Mouse (Mus musculus): ENCODE data around the gene Celsr2. TPM values are rescaled to one million over a fixed set of nuclear protein-coding genes. Genes with fewer than 3 reads are reported as not detected.

Celsr2 gene
- total and polyA plus RNA-seq, 2 experiments, result 0.18 to 0.60 TPM

DNA sequence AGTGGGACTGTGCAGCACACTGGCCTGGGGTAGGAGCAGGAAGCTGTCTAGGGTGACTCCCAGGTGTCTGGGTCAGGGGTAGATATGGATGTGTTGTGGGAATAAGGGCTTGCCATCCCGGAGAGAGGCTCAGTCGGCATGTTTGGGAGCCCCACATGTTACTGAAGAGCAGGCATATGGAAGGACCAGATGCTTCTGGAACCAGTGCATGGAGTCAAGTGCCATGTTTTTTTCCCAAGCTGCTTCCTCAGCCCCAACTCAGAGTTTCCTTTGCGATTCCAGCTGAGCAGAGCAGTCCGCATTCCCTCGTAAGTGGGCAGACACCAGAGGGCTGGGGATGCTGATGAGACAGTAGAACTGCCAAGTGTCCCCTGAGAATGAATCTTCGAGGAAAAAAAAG, 7.7 kb upstream of the Celsr2 start:
- Histone ChIP-seq H3K9ac (ENCODE audit: low read depth, low read length) (no peak overlapping the region), H3K79me2 (ENCODE audit: control insufficient read depth, insufficient read depth, low read length) (no peaks in the 10 kb centered on the region), H3K27me3 (ENCODE audit: control insufficient read depth, insufficient read depth, low read length) (no peaks in the 10 kb centered on the region), H3K4me3 (ENCODE audit: insufficient read depth, low read depth, low read length) (no peak overlapping the region), H3K27ac (replicated peaks; ENCODE audit: insufficient read depth, low read depth, low read length) (no peak overlapping the region), H3K4me1 (ENCODE audit: control insufficient read depth, insufficient read depth, low read length) (no peaks in the 10 kb centered on the region), H3K36me3 (ENCODE audit: control insufficient read depth, insufficient read depth, low read length) (peaks cover 18% of the 10 kb centered on the region)
- 55% methylated on average over 6 of the region's 6 CpGs for WGBS
- no peak for DNase-seq (ENCODE audit: extremely low read depth, low read depth, low spot score)
- TF ChIP-seq CTCF (IDR thresholded peaks at IDR 0.05; ENCODE audit: low read depth, low read length), result no peak
- no peak for TF ChIP-seq POLR2A (IDR thresholded peaks at IDR 0.05; ENCODE audit: extremely low read depth, insufficient read depth, low read length)

DNA sequence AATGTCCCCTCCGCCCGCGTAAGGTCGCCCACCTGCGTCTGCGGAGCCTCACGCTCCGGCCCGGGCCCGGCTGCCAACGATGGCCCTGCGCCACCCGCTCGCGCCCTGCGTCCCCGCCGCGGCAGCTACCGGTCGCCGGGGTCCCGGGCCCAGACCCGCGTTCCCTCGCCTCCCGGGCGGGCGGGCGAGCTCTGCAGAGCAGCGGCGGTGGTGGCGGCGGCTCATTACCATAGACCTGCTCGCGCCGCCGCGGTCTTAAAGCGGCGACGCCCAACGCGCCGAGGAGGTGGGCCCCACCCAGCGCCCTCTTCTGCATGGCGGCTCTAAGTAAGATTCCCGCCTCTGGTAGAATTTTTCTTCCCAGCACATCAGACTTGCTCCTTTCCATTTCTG, 475 bp upstream of the Celsr2 start:
- DNase-seq (ENCODE audit: extremely low read depth, low read depth, low spot score), result no peak
- under 1% methylated on average over 48 of the region's 48 CpGs for WGBS
- Histone ChIP-seq H3K9ac (ENCODE audit: low read depth, low read length) (peak overlapping the region; percentile 75), H3K27me3 (ENCODE audit: control insufficient read depth, insufficient read depth, low read length) (peaks cover 4% of the 10 kb centered on the region; the same call in 1 of the 2 replicates), H3K79me2 (ENCODE audit: control insufficient read depth, insufficient read depth, low read length) (no peaks in the 10 kb centered on the region), H3K36me3 (ENCODE audit: control insufficient read depth, insufficient read depth, low read length) (no peaks in the 10 kb centered on the region), H3K4me3 (ENCODE audit: insufficient read depth, low read depth, low read length) (peak overlapping the region; percentile 62), H3K27ac (replicated peaks; ENCODE audit: insufficient read depth, low read depth, low read length) (no peak overlapping the region), H3K4me1 (ENCODE audit: control insufficient read depth, insufficient read depth, low read length) (no peaks in the 10 kb centered on the region)
- TF ChIP-seq CTCF (IDR thresholded peaks at IDR 0.05; ENCODE audit: low read depth, low read length) (no peak), POLR2A (IDR thresholded peaks at IDR 0.05; ENCODE audit: extremely low read depth, insufficient read depth, low read length) (no peak)

DNA sequence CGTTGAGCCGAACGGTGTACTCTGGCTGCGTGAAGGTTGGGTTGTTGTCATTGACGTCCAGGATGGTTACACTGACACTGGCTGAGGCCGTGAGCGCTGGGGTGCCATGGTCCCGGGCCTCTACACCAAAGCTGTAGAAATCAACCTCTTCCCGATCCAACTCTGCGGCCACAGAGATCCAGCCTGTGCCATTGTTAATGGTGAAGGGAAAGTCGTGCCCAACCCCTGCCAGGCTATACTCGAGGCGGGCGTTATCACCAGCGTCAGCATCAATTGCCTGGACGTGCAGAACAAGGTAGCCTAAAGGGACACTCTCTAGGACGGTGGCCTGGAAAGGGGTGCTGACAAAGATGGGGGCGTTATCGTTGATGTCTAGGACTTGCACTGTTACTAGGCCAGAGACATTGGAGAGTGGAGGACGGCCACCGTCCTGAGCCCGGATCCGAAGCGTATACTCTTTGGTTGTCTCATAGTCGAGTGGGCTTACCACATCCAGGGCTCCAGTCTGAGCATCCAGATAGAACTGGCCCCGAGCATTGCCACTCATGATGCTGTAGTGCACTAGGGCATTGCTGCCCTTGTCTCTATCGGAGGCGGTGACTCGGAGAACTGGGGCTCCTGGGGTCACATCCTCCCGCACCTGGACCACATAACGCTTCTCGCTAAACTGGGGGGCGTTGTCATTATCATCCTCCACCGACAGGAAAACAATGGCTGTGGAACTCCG, 1.6 kb downstream of the Celsr2 start:
- no peak for DNase-seq (ENCODE audit: extremely low read depth, low read depth, low spot score)

DNA sequence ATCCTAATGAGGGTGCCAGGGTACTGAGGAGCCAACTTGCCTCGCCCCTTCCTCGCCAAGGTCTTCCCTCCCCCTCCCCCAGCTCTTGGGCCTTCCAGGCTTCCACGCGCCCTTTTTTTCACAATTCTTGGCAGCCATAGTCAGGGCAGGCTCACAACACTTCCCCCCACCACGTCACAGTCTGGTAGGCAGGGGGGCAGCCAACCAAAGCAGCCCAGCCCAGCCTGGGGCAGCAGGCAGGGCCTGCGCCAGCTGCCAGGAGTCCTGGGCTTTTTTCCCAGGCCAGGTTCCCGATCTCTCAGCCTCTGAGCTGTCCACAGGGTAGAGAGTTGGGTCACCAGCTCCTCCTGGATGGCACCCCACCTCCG, 3.6 kb downstream of the Celsr2 start:
- TF ChIP-seq CTCF (IDR thresholded peaks at IDR 0.05; ENCODE audit: low read depth, low read length), result no peak
- no peak for TF ChIP-seq POLR2A (IDR thresholded peaks at IDR 0.05; ENCODE audit: extremely low read depth, insufficient read depth, low read length)
- no peak for DNase-seq (ENCODE audit: extremely low read depth, low read depth, low spot score)
- no peaks in the 10 kb centered on the region for H3K36me3 ChIP-seq (ENCODE audit: control insufficient read depth, insufficient read depth, low read length)
- no peak overlapping the region for H3K27ac ChIP-seq (replicated peaks; ENCODE audit: insufficient read depth, low read depth, low read length)
- H3K9ac ChIP-seq (ENCODE audit: low read depth, low read length), result no peak overlapping the region
- peaks cover 4% of the 10 kb centered on the region; the same call in 1 of the 2 replicates for H3K27me3 ChIP-seq (ENCODE audit: control insufficient read depth, insufficient read depth, low read length)
- no peaks in the 10 kb centered on the region for H3K79me2 ChIP-seq (ENCODE audit: control insufficient read depth, insufficient read depth, low read length)
- H3K4me1 ChIP-seq (ENCODE audit: control insufficient read depth, insufficient read depth, low read length), result no peaks in the 10 kb centered on the region
- no peak overlapping the region for H3K4me3 ChIP-seq (ENCODE audit: insufficient read depth, low read depth, low read length)
- WGBS, result 91% methylated on average over 8 of the region's 8 CpGs

More for the DNA sequence above, 1.6 kb downstream of the Celsr2 start:
- WGBS, result 98% methylated on average over 35 of the region's 35 CpGs
- H3K79me2 ChIP-seq (ENCODE audit: control insufficient read depth, insufficient read depth, low read length), result no peaks in the 10 kb centered on the region
- no peak overlapping the region for H3K27ac ChIP-seq (replicated peaks; ENCODE audit: insufficient read depth, low read depth, low read length)
- H3K9ac ChIP-seq (ENCODE audit: low read depth, low read length), result no peak overlapping the region
- H3K27me3 ChIP-seq (ENCODE audit: control insufficient read depth, insufficient read depth, low read length), result peaks cover 4% of the 10 kb centered on the region; the same call in 1 of the 2 replicates
- TF ChIP-seq CTCF (IDR thresholded peaks at IDR 0.05; ENCODE audit: low read depth, low read length), result no peak
- TF ChIP-seq POLR2A (IDR thresholded peaks at IDR 0.05; ENCODE audit: extremely low read depth, insufficient read depth, low read length), result no peak
- no peaks in the 10 kb centered on the region for H3K4me1 ChIP-seq (ENCODE audit: control insufficient read depth, insufficient read depth, low read length)
- H3K36me3 ChIP-seq (ENCODE audit: control insufficient read depth, insufficient read depth, low read length), result no peaks in the 10 kb centered on the region
- H3K4me3 ChIP-seq (ENCODE audit: insufficient read depth, low read depth, low read length), result no peak overlapping the region

DNA sequence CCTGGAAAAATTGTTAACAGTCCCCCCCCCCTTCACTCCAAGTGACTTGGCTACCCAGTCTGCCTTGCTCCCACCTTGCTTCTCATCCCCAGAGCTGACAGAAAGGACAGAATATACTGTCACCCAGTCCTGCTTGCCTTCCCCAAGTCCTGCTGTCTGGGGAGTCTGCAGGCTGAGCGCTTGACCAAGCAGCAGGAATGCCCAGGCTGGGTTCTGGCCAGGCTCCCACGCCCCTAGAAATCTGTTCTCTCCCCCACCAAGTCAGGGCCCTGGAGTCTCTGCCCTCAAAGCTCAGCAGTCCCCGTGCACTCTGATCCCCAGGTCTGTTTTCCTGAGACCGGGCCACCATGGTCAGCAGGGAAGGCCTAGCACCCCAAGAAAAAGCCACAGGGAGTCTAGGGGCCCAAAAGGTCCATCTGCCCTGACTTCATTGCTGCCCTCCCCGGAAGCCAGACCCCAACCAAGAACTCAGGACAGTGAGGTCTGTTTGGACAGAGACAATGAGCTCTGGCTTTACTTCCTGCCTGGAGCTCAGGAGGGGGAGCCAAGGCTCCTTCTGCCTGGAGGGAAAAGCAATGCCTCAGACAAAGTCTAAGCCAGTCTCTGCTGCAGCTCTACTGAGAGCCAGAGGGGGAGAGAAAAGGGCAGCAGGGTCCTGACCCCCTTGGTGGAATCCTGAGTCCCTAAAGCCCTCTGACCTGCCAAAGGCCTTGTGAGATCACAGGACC, 4.2 kb downstream of the Celsr2 start:
- H3K9ac ChIP-seq (ENCODE audit: low read depth, low read length), result no peak overlapping the region
- no peaks in the 10 kb centered on the region for H3K36me3 ChIP-seq (ENCODE audit: control insufficient read depth, insufficient read depth, low read length)
- WGBS, result 82% methylated on average over 5 of the region's 5 CpGs
- H3K27ac ChIP-seq (replicated peaks; ENCODE audit: insufficient read depth, low read depth, low read length), result no peak overlapping the region
- no peak overlapping the region for H3K4me3 ChIP-seq (ENCODE audit: insufficient read depth, low read depth, low read length)
- peaks cover 4% of the 10 kb centered on the region; the same call in 1 of the 2 replicates for H3K27me3 ChIP-seq (ENCODE audit: control insufficient read depth, insufficient read depth, low read length)
- no peaks in the 10 kb centered on the region for H3K79me2 ChIP-seq (ENCODE audit: control insufficient read depth, insufficient read depth, low read length)
- no peaks in the 10 kb centered on the region for H3K4me1 ChIP-seq (ENCODE audit: control insufficient read depth, insufficient read depth, low read length)
- no peak for TF ChIP-seq POLR2A (IDR thresholded peaks at IDR 0.05; ENCODE audit: extremely low read depth, insufficient read depth, low read length)
- no peak for TF ChIP-seq CTCF (IDR thresholded peaks at IDR 0.05; ENCODE audit: low read depth, low read length)
- DNase-seq (ENCODE audit: extremely low read depth, low read depth, low spot score), result no peak

GRCm38 (mm10) chr3:108410359-108410714, 5.0 kb downstream of the Celsr2 start:
- Histone ChIP-seq H3K4me3 (ENCODE audit: insufficient read depth, low read depth, low read length) (no peak overlapping the region), H3K9ac (ENCODE audit: low read depth, low read length) (no peak overlapping the region), H3K79me2 (ENCODE audit: control insufficient read depth, insufficient read depth, low read length) (no peaks in the 10 kb centered on the region), H3K27me3 (ENCODE audit: control insufficient read depth, insufficient read depth, low read length) (peaks cover 2% of the 10 kb centered on the region; the same call in 1 of the 2 replicates), H3K36me3 (ENCODE audit: control insufficient read depth, insufficient read depth, low read length) (no peaks in the 10 kb centered on the region), H3K4me1 (ENCODE audit: control insufficient read depth, insufficient read depth, low read length) (no peaks in the 10 kb centered on the region), H3K27ac (replicated peaks; ENCODE audit: insufficient read depth, low read depth, low read length) (no peak overlapping the region)
- TF ChIP-seq CTCF (IDR thresholded peaks at IDR 0.05; ENCODE audit: low read depth, low read length), result no peak
- TF ChIP-seq POLR2A (IDR thresholded peaks at IDR 0.05; ENCODE audit: extremely low read depth, insufficient read depth, low read length), result no peak
- WGBS, result 55% methylated on average over 5 of the region's 5 CpGs
- no peak for DNase-seq (ENCODE audit: extremely low read depth, low read depth, low spot score)
